Mouse (Mus musculus): Measurements from ENCODE around the gene P2rx7.

GRCm38 (mm10) chr5:122695516-122695915, 51.8 kb downstream of the P2rx7 start:
- TF ChIP-seq CTCF (IDR thresholded peaks at IDR 0.05; ENCODE audit: extremely low read depth, insufficient read depth, low read length), result no peak
- TF ChIP-seq POLR2A (IDR thresholded peaks at IDR 0.05; ENCODE audit: extremely low read depth, insufficient read depth, low read length), result no peak

Data from cortical plate, adult 2 months (tissue).